Mouse (Mus musculus): ENCODE data around the gene Pla1a.
"Not testable (repeated sequence)": the region's sequence is repeated elsewhere in the genome, so short reads cannot be mapped to it uniquely, and the experiment has no call there.

Pla1a gene

DNA sequence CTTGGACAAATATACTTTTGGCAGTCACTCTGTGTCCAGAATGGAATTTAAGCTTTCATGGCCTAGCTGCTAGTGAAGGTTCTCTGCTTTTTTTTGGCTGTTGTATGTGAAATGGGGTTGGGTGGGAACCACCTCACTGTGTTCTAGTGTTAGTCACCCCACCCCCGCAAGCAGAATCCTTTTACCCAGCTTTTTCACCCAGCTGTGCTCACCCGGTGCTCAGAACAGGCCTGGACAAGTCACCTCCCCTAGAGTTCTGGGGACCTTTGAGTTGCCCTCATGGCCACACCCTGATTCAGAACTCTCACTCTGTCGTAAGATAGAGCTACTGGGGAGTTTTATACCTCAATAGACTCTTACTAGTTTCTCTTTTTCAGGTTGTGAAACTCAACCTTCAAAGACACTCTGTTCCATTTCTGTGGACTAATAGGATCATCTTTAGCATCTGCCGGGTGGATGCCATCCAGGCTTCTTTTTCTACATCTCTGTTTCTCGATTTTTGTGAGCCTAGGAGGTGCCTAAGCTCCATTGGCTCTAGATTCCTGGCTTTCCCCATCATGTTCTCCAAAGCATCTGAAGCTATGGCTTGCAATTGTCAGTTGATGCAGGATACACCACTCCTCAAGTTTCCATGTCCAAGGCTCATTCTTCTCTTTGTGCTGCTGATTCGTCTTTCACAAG is 25.8 kb upstream of the Pla1a start:
- DNase-seq (ENCODE audit: low spot score), result no peak

DNA sequence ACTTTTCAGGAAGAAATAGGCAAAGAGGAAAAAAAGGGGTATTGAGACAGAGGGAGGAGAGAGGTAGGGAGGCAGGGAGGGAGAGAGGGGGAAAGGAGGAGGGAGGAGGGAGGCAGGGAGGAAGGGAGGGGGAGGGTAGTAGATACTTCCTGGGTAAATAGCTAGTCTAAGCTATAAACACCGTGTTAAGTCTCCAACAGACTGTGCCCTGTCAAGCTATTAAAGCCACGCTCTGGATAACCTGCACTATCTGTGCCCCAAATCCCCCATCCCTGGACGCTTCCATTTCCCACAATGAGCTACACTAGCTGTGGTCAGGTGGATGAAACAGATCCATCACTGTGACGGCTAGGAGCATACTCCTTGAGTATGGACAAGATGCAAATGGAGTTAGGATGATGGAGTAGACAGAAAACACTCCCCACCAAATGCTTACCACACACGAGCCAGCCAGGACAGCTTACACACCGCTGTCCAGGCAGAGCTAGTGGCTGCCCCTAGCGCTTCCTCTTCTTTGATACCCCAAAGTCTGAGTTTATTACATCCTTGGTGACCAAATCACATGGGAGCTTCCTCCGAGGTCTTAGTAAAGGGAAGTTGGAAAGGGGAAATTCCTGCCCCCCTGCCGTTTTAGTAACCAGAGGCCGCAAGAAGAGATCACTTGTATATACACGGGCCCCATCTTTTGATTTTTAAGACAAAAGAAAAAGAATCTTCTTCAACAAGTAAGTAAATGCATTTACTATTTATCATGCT is 24.0 kb upstream of the Pla1a start:
- DNase-seq (ENCODE audit: low spot score), result no peak

DNA sequence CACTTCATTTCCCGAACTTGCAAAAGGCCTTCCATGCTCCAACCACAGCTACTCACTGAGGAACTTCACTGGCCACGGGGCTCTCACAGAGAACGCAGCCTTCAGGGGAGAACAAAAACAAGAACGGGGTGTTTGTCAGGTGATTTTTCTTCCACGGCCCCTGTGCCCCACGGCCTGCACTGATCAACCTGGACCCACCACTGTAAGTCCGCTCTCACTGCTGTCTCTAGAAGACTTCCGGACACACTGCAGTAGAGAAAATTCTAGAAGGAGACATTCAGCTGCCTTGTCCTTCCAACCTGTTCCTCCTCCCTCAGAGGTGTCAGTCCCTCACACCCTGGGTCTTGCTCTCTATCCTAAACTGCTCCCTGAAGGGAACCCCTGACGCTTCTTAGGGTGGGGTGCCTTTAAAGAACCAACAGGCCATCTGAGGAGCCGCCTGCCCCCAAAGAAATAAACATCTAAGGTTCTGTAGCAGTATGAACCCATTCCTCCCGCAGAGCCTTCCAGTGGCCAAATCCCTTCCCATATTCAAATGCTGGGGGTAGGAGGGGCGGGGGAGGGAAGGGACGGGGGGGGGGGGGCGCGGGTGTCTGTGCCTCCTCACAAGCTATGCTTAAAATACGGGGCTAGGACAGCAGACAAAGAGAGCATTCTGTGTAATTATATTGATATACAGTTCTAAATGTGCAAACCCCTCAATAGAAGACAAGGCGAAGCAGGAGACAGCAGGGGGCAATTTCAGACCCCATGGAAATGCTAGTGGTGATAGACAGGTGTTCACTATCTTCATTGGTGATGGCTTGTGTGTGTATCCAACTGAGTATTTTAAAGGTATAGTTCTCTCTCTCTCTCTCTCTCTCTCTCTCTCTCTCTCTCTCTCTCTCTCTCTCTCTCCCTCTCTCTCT is 22.8 kb upstream of the Pla1a start, which contains the start of gene Cd80:
Gene Cd80 (plus strand): TSS at position 51 of the 908 bp plus-strand sequence.
- DNase-seq (ENCODE audit: low spot score), result no peak

DNA sequence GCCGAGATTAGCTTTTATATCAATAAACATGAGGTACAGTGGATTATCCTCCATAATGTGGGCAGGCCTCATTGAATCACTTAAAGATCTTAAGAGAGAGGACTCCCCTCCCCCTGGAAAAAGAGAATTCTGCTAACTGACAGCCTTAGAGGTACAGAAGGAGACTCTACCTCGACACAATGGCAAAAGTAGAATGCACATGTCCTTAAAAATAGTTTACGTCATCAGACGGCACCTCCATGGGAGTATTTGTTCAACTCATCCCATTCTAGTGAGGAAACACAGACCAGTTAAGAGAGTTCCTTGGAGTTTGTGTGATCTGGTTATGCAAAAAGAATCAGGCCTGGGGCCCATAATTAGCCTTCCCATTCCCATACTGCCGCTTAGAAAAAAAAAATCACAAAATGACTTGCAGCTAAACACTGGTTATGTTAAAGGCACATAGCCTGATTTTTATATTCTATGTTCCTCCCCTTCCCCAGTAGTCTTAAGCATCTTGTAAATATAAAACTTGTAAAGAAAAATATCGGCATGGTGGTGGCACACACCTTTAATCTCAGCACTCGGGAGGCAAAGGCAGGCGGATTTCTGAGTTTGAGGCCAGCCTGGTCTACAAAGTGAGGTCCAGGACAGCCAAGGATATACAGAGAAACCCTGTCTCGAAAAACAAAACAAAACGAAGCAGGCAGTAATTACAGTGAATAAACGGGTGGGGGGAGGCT is 21.7 kb upstream of the Pla1a start:
- DNase-seq (ENCODE audit: low spot score), result no peak

DNA sequence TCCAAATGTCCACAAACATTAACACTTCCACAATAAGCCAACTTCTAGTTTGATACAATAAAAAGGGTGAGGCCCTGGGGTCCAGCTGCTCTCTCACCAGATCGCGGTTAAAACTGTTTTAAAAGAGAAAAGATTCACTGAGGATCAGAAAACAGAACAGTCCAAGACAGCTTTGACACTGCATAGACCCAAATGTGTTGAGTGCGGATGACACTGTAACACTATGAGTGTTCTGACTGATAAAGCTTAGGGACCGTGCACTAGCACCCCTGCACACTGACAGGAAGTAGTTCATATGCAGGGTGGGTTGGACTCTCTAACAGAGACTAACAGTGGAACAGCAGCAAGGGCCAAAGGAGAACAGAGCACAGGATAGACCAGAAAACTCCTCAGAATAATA is 21.0 kb upstream of the Pla1a start:
- no peak for DNase-seq (ENCODE audit: low spot score)

DNA sequence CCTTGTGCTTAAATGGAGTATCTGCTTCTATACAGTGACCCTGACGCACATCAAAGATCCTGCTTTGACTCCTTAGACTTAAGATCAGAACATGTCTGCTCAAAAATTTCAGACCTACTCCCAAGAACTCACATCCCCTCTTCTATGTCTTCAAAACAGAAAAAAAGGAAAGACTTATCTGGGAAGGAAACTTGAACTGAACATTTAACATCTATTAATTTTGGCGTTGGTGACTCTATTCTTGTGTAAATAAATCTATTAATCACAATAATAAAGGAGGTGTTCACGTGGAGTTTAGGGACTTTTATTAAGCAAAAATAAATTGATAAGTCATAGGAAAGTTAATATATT is 20.2 kb upstream of the Pla1a start:
- DNase-seq (ENCODE audit: low spot score), result no peak

DNA sequence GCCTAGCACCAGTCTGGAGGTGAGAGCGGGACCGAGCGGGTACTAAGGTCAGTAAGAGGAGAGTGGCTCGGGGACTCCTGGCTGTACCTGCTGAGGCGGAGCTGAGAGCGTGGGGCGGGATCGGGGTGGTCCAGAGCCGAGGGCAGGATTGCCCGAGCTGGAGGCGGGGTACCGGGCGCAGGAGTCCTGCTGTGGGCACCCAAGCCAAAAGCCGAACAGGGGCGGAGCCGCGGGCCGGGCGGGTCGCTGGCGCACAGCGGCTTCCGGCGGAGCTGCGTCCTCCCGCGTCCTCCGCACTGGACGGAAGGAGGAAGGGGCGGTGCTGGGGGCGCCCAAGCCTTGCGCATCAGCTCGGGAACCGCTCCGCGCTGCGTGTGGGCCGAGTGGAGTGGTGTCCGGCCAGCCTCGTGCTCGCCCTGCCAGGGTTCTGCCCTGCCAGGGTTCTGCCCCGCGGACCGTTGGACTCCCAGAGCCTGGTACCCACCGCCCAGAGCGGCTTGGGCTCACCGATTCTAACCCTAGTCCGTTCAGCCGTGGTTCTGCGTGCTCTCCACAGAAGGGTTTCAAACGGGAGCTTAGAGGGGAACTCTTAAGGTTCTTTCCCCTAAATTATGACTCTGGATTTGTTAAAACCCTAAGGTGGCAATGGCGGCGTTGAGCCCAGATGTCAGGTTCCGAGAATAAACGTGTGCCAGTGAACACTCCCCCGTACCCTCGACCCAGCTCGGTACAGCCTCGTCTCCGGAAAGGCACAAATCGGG is 19.7 kb upstream of the Pla1a start, which contains the start of gene Adprh:
Gene Adprh (minus strand): TSS at position 262 of the 761 bp plus-strand sequence.
- DNase-seq (ENCODE audit: low spot score), result peak; percentile 83

DNA sequence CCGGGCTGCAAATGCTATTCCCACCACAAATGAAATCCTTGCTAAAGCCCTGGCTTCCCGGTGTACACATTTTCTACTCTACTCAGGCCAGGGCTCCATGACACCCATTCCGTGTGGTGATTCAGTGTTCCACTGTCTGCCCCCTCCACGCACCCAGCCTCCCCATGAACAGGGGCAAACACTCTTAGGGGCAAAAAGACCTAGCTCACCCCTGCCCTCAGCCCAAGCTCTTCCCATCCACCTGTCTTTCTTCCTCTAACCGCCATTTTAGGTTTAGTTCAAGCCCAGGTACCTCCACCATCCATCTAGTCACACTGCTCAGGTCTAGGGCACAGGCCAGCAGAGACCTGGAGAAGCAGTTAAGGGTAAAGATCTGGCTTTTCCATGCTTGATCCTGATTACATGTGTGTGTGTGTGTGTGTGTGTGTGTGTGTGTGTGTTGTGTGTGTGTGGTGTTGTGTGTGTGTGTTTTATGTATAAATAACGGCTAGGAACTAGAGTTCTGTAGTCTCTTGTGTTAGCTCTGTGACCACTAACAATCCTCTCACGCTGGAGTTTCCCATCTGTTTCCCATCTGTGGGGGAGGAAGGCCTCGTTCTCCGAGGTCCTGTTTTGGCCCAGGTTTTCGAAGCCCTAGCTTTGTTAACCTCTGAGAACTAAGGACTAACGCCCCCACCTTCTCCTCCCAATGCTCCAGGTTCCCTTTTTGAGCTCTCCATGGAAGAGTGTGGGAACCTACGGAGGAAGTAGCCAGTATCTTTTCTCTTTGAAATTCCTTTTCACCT is 18.7 kb upstream of the Pla1a start:
- DNase-seq (ENCODE audit: low spot score), result no peak

DNA sequence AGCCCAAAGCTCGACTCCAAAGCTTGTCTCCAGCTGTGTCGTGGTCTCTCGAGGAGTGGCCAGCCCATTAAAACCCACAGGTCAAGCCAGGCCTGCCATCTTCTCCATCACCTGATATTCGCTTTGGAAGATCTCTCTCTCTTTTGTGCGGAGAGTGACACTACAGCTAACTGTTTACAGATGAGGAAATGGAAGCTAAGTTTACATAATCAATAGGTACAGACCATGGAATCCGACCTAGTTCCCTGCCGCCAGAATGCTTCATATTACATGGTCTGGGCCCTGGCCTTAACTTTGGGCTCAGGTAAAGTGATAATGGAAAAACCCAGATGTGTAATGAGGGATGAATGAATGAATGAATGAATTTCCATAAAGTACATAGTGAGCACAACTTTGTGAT is 17.8 kb upstream of the Pla1a start:
- DNase-seq (ENCODE audit: low spot score), result no peak

DNA sequence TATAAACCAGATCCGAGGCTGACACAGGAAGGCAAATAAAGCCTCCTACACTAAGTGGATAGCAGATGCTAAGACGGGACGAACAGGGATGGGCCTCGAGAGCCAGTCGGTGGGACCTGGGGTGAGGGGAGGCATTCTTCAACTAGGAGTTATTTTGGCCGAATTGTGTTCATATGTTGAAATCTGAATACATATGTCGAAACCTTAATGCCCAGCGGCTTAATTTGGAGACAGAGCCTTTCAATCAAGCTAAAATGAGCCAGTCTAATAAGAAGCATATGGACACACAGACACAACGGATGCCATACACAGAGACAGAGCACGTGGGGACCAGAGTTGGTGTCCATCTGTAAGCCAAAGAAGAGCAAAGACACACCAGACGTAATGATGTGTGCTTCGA is 15.5 kb upstream of the Pla1a start:
- DNase-seq (ENCODE audit: low spot score), result no peak

DNA sequence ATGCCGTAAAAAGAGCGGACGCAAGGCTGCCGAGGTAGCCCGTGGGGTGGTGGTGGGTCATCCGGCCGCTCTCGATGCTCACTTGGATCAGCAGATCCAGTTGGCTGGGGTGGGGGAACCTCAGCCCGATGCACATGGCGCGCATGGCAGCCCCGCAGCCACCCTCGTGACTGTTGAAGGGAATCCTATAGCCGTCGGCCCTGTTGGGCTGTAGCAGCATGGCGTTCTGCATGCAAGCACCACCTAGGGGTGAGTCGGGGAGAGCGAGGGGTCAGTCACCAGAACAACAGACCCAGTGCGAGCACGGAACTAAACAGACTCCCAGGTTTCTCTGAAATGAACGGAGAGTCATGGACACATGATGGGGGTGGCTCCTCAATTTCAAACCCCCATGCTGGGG is 14.4 kb upstream of the Pla1a start:
- DNase-seq (ENCODE audit: low spot score), result no peak

DNA sequence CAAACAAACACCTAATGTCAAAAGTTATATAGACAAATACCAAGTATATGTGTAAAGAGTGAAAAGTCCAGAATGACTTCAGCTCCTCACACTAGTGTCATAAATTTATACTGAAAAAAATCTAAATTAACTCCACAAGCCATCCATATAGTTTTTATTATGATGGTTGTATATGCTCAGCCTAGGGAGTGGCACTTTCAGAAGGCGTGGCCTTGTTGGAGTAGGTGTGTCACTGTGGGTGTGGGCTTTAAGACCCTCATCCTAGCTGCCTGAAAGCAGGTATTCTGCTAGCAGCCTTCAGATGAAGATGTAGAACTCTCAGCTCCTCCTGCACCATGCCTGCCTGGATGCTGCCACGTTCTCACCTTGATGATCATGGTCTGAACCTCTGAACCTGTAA is 13.2 kb upstream of the Pla1a start:
- DNase-seq (ENCODE audit: low spot score), result not testable (repeated sequence)

DNA sequence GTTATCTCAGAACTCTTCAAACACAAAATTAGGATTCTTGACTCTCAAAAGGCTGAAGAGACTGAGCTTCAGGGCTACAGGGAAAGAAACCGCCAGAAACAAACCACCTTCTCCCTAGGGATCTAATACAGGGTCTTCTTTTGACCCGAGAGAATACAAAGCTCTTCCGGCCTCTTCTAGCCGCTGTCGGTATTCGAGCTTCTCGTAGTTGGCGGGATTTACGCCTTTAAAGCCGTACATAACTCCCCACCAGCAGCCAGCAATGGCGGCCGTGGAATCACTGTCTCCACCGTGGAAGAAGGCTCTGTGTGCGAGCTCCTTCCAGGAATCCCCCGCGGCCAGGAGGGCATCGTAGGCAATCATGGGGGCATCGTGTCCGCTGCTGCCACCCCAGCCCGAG is 12.6 kb upstream of the Pla1a start:
- DNase-seq (ENCODE audit: low spot score), result no peak

DNA sequence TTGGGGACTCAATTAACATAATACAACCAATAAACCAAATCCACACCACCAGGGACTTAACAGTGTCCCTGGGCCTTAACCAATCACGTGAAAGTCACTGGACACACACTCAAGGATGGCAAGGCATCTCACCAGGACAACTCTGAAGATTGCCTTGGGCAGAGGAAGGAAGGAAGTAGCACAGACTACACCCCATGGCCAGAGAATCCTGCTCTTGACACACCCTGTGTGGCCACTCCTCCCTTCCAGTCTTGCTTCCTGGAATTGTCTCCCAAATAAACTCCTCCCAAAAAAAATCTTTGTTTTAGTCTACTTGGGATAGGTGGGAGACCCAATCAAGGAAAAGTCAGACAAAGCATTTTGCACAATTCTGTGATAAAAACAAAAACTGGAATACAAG is 12.1 kb upstream of the Pla1a start:
- no peak for DNase-seq (ENCODE audit: low spot score)

DNA sequence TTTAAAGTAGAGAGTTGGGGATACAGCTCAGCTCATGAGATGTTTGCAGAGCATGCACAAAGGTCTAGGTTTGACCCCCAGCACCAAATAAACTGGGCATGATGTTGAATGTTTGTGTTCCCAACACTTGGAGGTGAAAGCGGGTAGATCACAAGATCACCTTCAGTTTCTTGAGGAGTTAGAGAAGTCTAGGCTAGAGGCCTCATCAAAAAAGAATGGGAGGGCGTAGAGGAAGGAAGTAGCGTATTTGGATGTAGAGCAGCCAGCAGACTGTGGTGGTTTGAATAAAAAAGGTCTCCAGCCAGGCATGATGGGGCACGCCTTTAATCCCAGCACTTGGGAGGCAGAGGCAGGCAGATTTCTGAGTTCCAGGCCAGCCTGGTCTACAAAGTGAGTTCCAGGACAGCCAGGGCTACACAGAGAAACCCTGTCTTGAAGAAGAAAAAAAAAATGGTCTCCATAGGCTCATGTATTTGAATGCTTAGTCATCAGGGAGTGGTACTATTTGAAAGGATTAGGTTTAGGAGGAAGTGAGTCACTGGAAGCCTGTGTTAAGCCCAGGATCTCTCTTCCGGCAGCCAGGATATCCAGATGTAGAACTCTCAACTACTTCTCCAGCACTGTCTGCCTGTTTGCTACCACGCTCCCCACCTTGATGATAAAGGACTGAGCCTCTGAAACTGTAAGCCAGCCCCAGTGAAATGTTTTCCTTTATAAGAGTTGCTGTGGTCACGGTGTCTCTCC is 10.9 kb upstream of the Pla1a start:
- DNase-seq (ENCODE audit: low spot score), result no peak

DNA sequence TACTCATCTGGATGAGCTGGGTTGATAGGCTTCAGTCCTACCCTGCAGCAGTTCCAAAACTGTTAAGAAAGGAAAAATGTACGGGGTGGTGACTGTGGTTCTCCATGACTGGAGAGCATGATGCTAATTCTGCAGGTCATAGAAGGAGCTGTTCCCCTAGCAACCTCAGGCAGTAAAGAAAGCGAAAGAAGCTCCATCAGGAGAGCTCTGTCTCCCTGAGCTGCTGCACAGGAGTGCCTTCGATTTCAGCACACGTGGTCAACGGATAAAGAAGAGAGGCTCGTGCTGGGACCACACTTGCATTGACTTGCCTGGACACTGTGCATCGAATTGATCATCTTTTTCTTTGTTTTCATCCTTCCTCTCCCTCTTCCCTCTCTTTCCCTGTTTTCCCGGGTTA is 9.3 kb upstream of the Pla1a start:
- DNase-seq (ENCODE audit: low spot score), result no peak

DNA sequence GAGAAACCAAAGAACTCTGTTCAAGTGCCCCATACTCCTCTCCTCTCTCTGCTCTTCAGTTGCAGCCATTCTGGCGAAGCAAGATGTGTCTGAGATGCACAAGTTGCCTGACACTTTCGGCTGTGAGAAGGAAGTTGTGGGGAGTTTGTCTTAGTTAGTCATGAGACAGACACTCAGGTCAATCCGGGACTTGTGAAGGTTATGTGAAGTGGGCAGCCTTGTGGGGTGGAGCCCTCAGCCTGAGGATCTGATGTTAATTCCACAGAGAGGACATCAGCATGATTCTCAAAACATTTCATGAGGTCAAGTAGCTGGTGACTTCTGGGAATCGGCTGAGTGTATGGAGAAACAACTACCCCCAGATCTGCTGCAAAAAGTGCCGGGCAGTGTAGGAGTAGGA is 8.7 kb upstream of the Pla1a start:
- no peak for DNase-seq (ENCODE audit: low spot score)

DNA sequence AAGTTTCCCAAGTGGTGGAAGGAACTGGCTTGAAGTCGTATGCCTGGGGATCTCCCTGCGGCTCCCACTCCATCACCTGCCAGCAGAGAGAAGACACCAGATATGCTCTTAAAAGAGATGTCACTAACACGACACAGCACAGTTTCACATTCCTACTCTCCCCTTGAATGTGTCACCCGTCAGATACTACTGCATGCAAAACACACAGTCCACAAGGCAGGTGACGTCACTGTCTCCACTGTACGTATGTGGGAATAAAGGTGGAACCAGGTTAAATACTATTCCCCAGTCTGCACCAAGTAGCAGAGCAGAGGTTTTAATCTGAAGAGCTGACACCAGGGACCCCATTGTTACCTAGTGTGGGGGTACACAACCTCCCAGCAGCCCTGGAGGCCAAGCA is 7.5 kb upstream of the Pla1a start:
- DNase-seq (ENCODE audit: low spot score), result no peak

DNA sequence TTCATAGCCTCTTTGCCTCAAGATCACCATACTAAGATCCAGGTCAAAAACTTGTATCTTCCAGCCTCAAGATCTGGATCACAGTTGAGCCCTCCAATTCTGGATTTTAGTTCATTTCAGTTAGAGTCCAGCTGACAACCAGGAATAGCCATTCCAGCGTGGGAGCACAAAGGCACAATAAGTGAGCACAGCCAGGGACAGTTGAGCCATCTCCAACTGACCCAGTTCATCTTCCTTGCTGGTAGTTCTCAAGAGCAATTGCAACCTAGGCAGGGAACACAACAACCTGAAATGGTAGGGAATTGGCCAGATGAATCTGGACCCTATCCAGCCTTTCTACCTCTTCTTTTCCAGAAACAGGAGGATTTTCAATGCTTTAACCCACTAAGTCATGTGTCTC is 6.2 kb upstream of the Pla1a start:
- DNase-seq (ENCODE audit: low spot score), result no peak

DNA sequence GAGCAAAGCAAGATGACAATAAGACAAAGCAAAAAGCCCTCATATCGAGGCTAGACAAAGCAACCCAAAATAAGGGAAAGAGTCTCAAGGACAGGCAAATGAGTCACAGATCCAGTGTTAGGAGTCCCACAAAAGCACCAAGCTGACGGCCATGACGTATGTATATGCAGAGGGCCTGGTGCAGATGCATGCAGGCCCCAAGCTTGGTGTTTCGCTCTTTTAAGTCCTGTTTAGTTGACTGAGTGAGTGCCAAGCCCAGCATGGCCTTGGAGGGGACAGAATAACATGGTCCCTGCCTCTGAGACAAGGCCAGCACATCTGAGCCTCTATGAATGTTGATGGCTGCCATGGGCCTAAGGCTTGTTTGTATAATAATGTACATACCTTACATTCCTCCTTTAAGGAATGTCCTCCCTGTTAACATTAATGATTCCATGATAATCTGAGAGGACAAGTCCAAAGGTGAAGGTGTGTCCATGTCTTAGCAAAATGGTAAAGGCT is 1.4 kb upstream of the Pla1a start:
- DNase-seq (ENCODE audit: low spot score), result no peak

Data from left cerebral cortex, adult 11 months (tissue).